Mouse (Mus musculus): ENCODE results near the gene Grrp1.

DNA sequence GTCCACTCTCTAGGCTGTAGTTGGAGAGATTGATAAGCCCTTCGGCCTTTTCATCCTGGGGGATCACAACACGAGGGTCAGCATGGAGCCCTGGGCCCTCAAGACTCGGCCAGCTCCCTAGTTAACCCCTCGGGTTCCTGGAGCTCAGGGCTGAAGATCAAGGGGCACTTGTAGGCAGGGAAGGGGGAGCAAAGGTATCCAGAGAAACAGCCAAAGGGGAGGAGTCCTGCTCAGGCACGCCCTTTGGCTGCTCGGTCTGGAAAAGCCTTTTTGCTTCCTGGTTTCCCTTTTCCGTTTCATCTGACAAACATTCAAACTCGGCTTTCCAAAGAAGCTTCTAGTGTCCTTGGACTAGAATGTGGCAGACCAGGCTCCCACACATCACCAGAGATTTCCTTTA, 23.5 kb downstream of the Grrp1 start:
- TF ChIP-seq CTCF (IDR thresholded peaks at IDR 0.05; ENCODE audit: low read depth, low read length), result no peak
- TF ChIP-seq POLR2A (IDR thresholded peaks at IDR 0.05; ENCODE audit: borderline replicate concordance, low read depth, low read length), result no peak

Data from bone marrow macrophage, adult 2 months (primary cell).